Mouse (Mus musculus) heart, adult 8-10 months (tissue): Measurements from ENCODE around the gene Pold2. TPM values are rescaled to one million over a fixed set of nuclear protein-coding genes. Genes with fewer than 3 reads are reported as not detected.

Experiments
- DNase-seq: peaks from one replicate; pipeline ENCODE4 v3.0.0; 2022; ENCODE audit warnings: low spot score
- total RNA-seq, 4 experiments: library from RNA; stranded (reverse); gene quantifications; 2 replicates each; pipeline ENCODE4 v1.2.4; 2022

Gene Pold2
- total RNA-seq, 4 experiments from 2014 or later = 33.1 to 50.4 (median 39.8) TPM

DNA sequence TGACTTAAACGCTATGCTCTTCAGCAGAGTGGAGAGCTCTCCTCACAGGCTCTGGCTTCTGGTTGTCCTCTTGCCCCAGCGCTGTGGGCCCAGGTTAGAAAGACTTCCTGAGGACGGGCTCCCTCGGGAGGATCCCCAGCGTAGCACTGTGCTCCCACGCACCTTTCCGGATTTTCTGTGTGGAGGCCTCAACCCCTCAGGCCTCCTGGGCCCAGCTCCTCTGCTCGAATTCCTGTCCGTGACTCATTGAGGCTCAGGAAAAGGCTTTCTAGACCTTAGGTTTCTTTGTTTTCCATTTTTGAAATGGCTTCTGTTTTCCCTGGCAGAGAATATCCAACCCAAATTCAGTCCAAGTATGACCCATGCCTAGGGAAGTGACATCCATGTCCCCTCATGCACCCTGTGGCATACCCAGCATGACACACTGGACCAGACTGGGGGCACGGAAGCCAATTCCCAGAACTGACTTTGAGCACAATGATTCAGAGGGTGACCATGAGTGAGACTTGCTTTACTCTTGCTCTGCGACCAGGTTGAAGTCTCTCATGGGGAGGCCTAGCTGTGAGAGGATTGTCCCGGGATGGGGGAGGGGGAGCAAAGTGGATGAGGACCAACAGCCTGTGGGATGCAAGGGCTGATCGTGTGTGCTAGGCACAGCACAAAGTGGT, 18.1 kb downstream of the Pold2 start:
- DNase-seq = no peak

DNA sequence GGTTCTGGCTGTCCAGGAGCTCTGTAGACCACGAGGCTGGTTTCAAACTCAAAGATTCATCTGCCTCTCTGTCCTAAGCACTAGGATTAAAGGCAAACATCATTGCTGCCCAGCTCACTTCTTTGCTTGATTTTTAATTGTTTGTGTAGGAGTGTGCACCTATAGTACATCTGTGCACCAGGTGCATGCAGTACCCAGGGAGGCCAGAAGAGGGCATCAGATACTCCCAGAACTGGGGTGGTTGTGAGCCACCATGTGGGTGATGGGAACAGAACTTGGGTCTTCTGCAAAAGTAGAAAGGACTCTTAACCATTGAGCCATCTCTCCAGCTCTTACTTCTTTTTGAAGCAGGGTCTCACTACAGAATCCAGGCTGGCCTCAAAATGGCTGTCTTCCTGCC, 19.4 kb downstream of the Pold2 start:
- no peak for DNase-seq

DNA sequence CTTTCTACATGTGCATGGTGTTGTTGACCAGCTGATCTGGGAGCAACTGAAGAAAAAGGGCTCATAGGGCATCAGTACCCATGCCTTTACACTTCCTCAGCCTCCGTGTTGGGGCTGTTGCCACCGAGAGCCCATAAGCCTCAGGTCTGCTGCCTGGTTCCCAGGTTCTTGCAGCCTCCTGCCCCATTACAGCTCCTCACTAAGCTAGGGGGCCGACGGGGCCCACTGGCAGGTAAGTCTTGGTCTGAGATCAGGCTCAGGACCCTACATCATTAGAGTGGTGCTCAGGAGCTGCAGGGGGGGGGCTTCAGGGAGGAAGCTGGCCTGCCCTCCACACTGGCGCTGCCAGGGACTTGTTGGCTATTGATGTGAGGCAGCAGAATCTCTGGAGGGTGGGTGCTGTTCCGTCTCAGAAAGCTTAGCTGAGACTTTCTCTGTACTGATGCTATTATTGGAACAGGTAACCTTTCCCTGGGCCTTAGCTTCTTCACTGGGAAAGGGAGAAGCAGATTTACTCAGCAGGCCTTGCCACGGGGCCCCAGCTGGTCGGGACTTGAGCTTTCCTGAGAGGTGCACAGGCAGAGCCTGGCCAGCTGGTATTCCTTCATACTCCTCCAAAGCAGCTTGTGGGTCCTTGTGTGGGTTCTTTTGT, 21.5 kb downstream of the Pold2 start:
- no peak for DNase-seq

DNA sequence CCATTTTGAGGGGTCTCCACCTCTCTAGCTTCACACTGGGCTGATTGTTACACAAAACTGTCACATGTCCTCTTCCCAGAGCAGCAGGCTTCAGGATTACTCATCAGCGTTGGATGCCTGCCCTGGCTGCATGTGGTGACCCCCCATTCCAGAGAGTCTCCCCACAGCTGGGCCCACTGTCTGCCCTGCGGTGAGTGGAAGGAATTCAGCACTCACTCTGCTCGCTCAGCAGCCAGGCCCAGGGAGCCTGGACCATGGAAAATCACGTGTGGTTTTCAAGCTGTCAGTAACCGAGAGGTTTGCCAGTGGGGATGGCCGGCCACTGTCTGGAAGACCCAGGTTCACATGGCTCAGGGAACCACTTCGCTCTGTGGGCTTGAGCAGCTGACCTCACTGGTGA, 22.2 kb downstream of the Pold2 start:
- peak; percentile 63 for DNase-seq

DNA sequence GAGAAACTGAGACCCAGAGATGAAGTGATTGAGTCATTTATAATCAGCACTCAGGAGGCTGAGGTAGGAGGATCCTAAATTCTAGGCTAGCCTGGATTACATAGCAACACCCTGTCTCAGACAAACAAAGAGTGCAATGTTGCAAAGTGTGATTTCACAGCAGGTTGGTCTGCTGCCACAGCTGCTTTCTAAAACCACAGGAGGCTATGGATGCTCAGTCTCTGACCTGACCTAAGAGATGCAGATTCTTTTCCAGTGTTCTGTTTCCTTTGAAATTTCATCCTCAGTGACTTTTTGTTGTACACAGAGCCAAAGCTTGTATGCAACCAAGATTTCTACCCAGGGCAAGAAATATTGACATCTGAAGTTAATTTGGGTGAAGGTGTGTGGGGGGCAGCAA, 22.6 kb downstream of the Pold2 start:
- DNase-seq = no peak

DNA sequence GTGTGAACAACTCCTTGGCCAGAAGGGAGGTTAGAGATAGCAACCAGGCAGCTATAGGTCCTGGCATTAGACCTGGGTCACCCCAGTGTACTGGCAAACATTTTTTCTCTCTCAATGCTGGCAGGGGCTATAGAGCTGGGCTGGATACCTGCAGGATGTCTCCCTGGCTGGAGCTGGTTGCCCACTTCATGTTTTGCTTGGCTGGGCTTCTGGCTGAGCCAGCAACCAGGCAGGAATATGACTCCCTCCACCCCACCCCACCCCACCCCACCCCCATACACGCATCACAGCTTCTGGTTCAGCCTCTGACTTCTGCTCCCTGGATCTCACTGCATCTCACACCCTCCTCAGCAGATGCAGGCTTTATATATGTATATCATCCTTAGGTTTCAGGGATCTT, 25.8 kb downstream of the Pold2 start:
- DNase-seq = no peak

DNA sequence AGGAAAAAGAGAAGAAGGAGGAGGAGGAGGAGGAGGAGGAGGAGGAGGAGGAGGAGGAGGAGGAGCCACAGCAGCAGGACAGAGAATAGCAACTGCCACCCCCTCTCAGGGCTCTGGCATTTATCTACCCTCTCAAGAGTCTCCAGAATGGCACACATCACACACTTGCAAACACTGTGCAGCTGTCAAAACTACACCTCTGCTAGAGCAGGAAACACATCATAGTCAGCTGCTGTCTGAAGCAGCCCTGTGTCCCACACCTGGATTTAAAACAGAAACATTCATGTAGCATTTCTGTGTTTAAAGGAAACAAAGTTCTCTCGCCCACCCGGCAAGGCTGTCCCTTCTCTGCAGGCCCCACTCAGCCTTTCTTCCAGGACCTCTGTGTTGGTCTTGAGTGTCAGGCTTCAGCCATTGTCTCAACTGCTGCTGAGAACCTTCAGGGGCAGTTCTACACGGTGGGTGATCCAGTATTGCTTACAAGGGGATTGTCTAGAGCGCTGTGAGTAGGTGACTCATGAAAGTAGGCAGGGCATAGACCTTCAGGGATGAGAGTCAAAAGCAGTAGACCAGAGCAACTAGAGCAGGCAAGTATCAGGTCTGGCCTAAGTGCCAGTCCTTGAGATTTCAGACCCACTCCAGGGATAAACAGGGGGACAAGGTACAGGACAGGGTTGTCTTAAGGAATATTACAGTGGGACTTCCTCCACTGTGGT, 26.9 kb downstream of the Pold2 start:
- DNase-seq = no peak

DNA sequence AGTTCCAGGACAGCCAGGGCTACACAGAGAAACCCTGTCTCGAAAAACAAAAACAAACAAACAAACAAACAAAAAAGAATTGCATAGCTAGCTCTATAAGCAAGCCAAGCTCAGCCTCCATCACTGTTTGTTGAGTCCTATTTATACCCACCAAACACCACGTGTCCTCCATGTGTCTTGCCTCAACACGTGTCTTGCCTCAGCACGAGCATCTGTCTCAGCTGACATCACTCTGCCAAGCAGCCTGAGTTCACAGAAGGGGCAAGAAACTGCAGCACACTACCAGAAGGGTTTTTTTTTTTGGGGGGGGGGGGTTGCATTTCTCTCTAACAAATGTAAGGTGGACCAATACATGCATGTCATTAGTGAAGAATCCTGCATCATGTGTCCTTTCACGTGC, 27.6 kb downstream of the Pold2 start:
- DNase-seq = no peak

DNA sequence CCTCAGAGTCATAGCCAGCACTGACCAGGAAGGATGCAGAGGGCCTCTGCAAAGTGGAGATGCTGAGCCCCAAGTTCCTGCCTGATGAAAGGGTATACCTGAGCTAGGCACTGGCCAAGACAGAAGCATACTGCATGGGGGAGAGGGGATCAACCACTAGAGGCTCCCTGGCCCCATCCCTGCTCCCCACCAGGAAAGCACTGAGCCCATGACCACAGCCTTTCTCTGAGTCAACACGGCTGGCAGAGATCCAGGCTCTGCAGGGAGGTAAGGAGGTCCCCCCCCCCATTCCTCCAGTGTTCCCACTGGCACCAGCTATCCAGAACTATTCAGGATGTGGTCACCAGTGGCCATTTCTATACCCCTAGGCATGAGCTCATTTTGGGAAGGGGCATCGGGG, 28.8 kb downstream of the Pold2 start:
- no peak for DNase-seq

DNA sequence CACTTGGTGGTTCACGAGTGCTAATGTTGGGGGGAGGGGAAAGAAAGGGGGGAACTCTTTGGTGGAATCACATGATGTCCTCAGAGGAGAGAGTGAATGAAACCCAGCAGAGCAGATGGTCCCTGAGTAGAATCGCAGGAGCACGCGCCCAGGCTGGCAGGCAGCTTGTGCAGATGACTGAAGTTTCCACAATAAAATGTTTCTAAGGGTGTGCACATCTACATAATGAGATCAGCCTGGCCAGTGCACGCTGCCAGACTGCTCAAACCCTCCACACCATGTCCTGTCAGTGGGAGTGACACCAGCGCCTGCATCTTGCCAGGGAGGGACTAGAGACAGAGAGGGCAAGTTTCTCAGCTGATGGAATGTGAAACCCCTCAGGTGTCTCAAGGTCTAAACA, 29.4 kb downstream of the Pold2 start:
- DNase-seq = peak; percentile 47

DNA sequence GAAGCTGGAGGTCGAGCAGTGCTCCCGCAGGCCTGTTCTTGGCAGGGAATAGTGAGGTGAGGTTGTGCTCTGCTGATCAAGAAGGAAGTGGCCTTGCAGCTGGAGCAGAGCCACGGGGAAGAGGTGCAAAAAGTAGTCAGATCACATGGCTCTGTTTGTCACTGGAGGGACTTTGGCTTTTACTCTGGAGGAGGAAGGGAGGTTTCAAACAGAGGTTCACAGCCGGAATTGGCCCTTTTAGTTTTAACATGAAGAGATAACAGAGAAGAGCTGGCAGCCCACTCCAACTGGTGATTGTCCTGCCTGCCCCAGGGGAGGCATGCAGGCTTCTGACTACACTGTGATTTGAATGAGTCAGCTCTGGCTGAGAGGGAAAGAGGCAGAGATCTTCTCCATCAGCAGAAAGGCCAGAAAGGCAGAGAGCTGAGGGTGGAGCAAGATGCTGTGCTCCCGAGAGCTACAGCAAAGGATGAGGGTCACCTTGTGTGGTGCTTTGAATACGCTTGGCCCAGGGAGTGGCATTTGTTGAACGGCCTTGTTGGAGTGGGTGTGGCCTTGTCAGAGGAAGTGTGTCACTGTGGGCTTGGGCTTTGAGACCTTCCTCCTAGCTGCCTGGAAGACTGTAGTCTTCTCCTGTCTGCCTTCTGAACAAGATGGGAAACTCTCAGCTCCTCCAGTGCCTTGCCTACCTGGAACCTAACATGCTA, 31.3 kb downstream of the Pold2 start:
- peak; percentile 74 for DNase-seq

DNA sequence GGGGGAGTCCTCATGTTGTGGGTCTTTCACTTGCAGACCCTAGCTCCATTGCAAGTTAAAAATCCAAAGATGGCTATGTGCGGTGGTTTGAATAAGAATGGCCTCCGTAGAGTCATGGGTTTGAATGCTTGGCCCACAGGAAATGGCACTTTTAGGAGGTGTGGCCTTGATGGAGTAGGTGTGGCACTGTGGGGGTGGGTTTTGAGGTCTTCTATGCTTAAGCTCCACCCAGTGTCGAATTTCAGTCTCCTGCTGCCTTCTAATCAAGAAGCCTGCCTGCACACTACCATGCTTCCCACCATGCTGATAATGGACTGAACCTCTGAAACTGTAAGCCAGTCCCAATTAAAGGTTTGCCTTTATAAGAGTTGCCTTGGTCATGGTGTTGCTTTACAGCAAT, 35.0 kb downstream of the Pold2 start:
- no peak for DNase-seq

DNA sequence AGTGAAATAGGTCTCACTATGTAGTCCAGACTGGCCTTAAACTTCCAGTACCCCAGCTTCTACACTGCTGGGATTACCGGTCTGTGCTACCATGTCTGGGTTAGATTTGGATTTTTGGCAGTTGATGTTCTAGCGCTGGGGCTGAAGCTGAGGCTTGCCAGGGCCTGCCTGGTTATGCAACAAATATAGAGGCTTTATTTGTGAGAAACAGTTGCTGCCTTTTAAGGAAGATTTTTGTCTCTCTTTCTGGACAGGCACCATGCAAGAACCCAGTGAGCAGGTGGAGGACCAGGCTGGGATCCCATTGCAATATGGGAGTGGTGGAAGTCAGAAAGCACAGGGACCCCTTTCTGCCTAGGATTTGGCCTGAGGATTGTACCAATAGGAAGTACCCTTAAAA, 36.3 kb downstream of the Pold2 start:
- no peak for DNase-seq

DNA sequence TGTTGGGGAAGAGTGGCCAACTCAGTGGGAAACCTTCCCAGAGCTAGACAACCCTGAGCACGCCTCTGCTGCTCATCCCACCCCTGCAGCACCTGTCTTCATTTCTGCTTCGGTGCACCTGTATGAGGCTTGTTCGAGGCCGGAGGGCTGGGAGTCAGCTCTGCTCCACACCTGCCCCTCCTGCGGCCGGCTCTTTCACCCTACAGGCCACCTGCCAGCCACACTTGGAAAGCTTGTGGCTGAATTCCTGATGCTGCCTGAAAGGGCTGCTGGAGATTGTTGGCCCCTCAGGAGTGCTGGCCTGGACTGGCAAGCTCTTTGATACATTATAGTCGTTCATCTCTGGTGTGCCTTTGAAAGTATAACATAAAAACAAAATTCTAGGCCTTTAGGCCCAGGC, 37.7 kb downstream of the Pold2 start:
- DNase-seq = no peak

DNA sequence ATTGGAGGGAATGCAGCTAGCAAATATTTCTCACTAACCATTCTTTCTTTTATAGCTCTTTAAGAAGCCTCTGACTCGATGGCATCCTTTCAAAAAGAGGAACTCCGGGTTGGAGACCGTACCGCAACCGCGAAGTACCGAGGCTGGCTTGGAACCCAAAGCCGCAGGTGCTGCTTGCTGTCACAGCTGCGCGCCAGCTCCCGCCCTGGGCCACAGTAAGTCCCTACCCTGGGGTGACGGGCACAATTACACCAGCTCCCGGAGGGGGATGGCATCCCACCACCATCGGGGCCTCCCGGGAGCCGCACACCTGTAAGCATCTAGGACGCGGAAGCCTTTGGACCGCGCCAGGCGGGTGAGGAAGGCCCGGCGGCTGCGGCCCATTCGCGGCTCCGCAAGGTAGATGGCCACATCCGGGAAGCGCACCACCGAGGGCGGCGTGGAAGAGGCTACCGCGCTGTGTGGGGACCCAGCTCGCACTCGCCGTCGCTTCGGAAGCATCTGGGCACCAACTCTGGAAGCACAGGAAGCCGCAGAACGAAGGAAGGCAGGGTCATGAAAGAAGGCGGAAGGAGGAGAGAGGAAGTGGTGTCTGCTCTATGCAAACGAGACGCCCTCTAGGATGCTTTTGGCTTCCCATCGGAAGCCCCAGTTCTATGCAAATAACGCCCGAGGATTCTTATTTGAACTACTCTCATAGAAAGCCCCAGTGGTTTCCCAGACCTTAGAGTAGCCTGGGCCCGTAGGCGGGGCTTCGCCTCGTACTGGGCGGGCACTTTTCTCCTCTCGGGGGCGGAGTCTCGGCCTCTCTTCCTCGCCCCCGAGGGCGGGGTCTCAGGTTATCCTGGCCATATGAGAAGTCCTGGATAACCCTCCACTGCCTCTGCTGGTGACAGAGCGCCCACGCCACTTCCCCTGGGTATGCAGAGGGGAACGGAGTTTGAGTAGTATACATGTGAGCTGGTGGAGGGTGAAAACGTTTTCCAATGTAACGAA, 40.5 kb downstream of the Pold2 start, which contains the start of gene Polm:
Gene Polm (minus strand): TSS at position 766 of the 996 bp plus-strand sequence.
- DNase-seq = peak; percentile 91

DNA sequence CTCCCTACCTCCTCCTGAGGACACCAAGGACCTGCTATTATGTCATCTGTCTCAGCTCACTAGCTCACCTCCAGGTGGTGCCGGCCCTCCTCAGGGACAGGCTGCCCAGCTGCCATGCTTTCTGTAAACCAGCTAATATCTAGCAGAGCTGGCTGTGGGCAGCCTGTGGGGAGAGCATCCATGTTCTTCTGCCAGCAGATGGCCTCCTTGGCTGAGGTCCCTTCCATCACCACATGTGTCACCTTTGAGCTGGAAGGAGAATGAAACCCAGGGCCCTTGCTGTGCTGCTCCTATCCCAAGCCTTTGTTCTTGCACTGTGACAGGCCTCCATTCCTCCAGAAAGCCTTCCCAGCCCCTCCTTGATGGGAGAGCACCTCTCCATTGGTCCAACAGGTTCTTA, 42.0 kb downstream of the Pold2 start:
- DNase-seq = no peak

DNA sequence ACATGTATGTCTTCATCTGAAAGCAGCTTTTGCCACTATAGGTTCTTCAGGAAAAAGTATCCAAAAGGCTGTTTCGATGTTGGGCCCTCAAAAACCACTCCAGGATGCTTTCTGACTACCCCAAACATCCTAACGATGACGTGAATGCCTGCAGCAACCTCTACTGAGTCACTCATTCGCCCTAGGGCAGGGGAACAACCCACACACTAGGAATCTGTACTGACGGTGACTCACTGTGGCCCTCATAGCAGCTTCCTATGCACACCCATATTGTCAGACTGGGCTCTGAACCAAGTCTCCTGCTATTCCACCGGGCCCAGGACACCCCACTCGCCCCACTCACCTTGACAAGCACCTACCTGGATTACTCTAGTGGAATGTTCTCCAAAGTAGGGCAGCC, 43.0 kb downstream of the Pold2 start:
- DNase-seq = no peak

DNA sequence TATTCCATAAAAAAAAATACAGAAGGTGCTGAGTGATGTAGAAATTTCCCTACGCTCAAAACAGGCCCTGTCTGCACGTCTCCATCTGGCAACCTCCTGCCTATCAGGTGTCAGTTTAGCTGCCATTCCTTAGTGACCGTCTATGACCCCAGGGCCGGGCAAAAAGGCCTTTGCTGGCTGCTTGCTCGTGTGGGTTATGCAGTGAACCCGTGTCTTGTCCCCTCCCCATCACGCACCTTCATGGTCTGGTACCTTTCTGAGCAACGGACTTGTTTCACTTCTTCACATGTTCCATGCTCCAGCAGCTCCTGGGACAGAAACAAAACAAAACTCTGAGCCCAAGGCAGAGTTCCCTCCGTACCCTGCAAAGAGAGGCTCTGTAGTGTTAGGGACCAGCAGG, 43.6 kb downstream of the Pold2 start:
- DNase-seq = no peak

DNA sequence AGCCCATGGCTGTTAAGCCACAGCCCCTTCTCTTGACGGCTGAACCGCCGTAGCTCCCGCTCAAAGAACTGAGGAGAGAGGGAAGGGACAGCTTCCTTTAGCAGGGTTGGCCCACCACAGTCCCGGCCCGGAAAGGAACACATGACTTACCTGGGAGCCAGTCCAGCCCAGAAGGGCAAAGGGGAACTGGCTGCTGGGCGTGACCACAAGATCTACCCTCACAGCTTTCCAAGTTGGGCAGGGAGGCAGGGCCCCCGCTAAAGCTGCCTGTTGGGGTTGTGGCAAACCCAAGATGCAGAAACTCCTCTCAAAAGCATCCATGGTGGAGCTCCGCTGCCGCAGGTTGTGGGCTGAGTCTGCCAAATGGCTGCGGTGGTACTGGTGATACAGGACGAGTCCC, 48.8 kb downstream of the Pold2 start:
- DNase-seq = no peak

DNA sequence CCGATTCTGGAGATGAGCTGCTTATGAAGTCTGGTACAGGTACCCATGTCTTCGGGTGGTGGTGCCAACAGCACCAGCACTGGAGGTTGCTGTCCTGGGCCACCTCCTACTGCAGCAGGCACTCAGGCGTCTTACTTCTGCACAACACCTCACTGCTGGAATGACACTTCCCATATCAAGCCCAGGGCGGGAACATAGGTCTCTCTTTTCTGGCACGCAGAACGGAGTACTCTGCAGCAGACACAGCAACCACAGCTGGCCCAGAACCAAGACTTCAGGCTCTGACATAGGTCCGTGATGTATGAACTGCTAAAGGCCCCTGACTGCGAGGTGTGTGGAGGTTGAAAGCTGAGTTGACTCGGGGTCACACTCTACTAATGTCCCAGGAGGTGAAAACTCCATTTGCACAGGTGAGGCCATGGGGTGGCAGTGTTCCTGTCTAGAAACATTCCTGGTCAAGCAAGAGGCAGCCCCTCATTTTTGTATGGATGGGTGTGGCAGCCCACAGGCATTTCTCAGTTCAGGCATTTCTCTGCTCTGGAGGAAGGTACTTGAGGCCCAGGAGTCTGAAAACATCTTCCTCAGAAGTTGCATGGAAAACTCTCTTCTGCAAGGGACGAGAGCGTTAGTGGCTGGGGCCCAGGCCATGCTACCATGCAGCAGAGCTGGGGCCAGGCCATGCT, 49.4 kb downstream of the Pold2 start:
- DNase-seq = no peak

DNA sequence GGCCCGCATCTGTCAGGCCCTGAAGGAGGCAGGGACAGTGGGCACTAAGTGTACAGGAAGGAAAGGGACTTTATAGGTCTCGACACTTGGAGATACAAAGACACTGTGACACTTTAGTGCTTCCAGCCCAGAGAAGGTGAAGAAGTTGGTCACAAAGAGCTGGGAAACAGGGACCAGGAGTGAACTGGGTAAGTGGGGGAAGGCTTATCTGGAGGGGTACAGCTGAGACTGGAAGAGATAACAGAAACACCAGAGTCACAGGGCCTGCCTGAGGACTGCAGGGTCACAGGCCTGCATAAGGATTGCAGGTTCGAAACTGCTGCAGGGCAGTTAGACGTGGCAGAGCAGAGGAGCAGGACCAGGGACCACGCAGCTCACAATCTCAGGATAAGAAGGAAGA, 50.2 kb downstream of the Pold2 start:
- no peak for DNase-seq
